8 mouse cellular contexts compared by ENCODE assay signal in the genomic region with DNA sequence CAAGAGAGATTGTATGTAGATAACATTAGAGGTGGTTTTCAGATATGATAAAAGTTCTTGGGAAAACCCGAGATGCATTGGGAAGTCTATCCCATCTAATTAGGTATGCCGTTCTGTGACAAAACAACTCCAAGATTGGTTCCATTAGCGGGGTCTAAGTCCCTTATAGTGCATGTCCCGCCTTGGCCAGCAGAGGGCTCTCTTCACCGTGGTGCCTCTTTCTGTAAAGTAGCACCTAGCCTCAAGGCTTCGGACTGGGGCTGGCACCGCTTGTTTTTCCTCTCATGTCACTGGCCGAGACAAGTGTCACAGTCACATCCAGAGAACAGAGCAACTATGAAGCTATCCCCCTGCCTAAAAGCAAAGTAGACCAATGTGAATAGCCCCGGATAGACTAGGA. TPM values are rescaled to one million over a fixed set of nuclear protein-coding genes. Genes with fewer than 3 reads are reported as not detected.
DNase-seq lines count a peak whose midpoint lies in the region; ATAC-seq and TF ChIP-seq lines count a peak whose summit lies in the region.

No protein-coding gene starts in this region.

- no peak for ATAC-seq in lung, embryonic 14.5 days (ENCODE audit: insufficient read depth)

- H3K36me3 ChIP-seq in C2C12 (ENCODE audit: control insufficient read depth, insufficient read depth), result no peaks in the 10 kb centered on the region
- no peaks in the 10 kb centered on the region for H3K36me3 ChIP-seq in lung, embryonic 14.5 days (ENCODE audit: insufficient read depth)

- H3K27ac ChIP-seq in lung, embryonic 14.5 days (ENCODE audit: low read depth), result no peak overlapping the region

- no peak overlapping the region for H3K4me2 ChIP-seq in lung, embryonic 14.5 days

- H3K9ac ChIP-seq in lung, embryonic 14.5 days, result no peak overlapping the region

- DNase-seq in WW6 (ENCODE audit: low read depth, low spot score), result peak; percentile 31
- DNase-seq in cerebellum, postnatal 36 days, result peak; percentile 84 to 86
- DNase-seq in gastrocnemius, postnatal 4 days (ENCODE audit: low spot score in 2 of 2), result peak; percentile 49 to 76
- peak; percentile 81 to 91 for DNase-seq in kidney, postnatal 36 days
- peak; percentile 89 for DNase-seq in lung, embryonic 14.5 days
- peak; percentile 84 for DNase-seq in right cerebral cortex, postnatal 14 days
- peak; percentile 85 for DNase-seq in urinary bladder, postnatal 25 days (ENCODE audit: low spot score)

- H3K79me3 ChIP-seq in C2C12 (ENCODE audit: low read depth), result no peaks in the 10 kb centered on the region

- H3K4me3 ChIP-seq in C2C12 (ENCODE audit: insufficient read depth, poor library complexity, severe bottlenecking), result no peak overlapping the region
- H3K4me3 ChIP-seq in lung, embryonic 14.5 days (ENCODE audit: low read depth, low read length), result no peak overlapping the region

- no peak overlapping the region for H3ac ChIP-seq in C2C12 (ENCODE audit: control insufficient read depth, insufficient read length, low read depth)

- no peaks in the 10 kb centered on the region for H3K4me1 ChIP-seq in lung, embryonic 14.5 days (ENCODE audit: insufficient read depth)

- 10% methylated on average over 9 of the region's 9 CpGs for WGBS in lung, embryonic 14.5 days

- H3K79me2 ChIP-seq in C2C12 (ENCODE audit: control insufficient read depth, insufficient read depth), result no peaks in the 10 kb centered on the region

- peaks cover 37% of the 10 kb centered on the region for H3K27me3 ChIP-seq in C2C12 (ENCODE audit: control insufficient read depth, insufficient read depth, insufficient read length)
- no peaks in the 10 kb centered on the region for H3K27me3 ChIP-seq in lung, embryonic 14.5 days (ENCODE audit: insufficient read depth, low read length)

- TF ChIP-seq CTCF in C2C12 (IDR thresholded peaks at IDR 0.05; ENCODE audit: control insufficient read depth, insufficient read depth, insufficient read length), result peak; percentile 71
- peak; percentile 92 for TF ChIP-seq CTCF in lung, embryonic 14.5 days (IDR thresholded peaks at IDR 0.05; ENCODE audit: low read depth)

- H3K9me3 ChIP-seq in lung, embryonic 14.5 days (ENCODE audit: low read depth, low read length), result no peaks in the 10 kb centered on the region

TF ChIP-seq in C2C12, 6 proteins besides CTCF, POLR2A, EP300 and RAD21:
- no peak for TF ChIP-seq FOSL1 (IDR thresholded peaks at IDR 0.05; ENCODE audit: insufficient read depth, low read length, poor library complexity, severe bottlenecking)
- no peak for TF ChIP-seq USF1 (IDR thresholded peaks at IDR 0.05; ENCODE audit: low read depth)
- TF ChIP-seq MYOG (IDR thresholded peaks at IDR 0.05; ENCODE audit: control insufficient read depth, extremely low read depth, insufficient read length), result no peak
- no peak for TF ChIP-seq MAX (IDR thresholded peaks at IDR 0.05)
- TF ChIP-seq MYOD1 (IDR thresholded peaks at IDR 0.05; ENCODE audit: control insufficient read depth, insufficient read length, low read depth), result no peak
- TF ChIP-seq CEBPB (IDR thresholded peaks at IDR 0.05; ENCODE audit: low read depth), result no peak

RNA-seq across cellular contexts. Expression of a gene that starts 25.3 kb away (rescaled TPM):
- not detected for polyA plus RNA-seq in C2C12 (2012; fragmentation: generic; extraction: Trizol)
- total RNA-seq in gastrocnemius, postnatal 4 days (2021), result under 1 TPM; 0.07 to 0.54 TPM
- 0.11 TPM in 1 of 2 replicates, not detected in the other for polyA plus RNA-seq in lung, embryonic 14.5 days (2014; fragmentation: Nextera tagmentation; extraction: Ambion mirVana)

RNA-seq across cellular contexts. Expression of a gene that starts 39.8 kb away (rescaled TPM):
- 0.32 TPM for polyA plus RNA-seq in C2C12 (2012; fragmentation: generic; extraction: Trizol)
- total RNA-seq in gastrocnemius, postnatal 4 days (2021), result not detected
- not detected in 2 replicates for polyA plus RNA-seq in lung, embryonic 14.5 days (2014; fragmentation: Nextera tagmentation; extraction: Ambion mirVana)

RNA-seq across cellular contexts. Expression of a gene that starts 59.5 kb away (rescaled TPM):
- polyA plus RNA-seq in C2C12 (2012; fragmentation: generic; extraction: Trizol), result 9.0 TPM
- total RNA-seq in gastrocnemius, postnatal 4 days (2021), result 10 to 100 TPM; 19.6 to 21.6 TPM
- polyA plus RNA-seq in lung, embryonic 14.5 days (2014; fragmentation: Nextera tagmentation; extraction: Ambion mirVana), result 8.6 and 10.1 TPM in 2 replicates

Comparison
In these comparisons a context has a peak if more than half of its experiments do, and no peak if none do; other contexts are left out.
1. DNase-seq: peak in every context shown above with its lines; median percentile 89 in lung, embryonic 14.5 days; 86 in kidney, postnatal 36 days; 85 in cerebellum, postnatal 36 days; 85 in urinary bladder, postnatal 25 days; 84 in right cerebral cortex, postnatal 14 days; 62 in gastrocnemius, postnatal 4 days; 31 in WW6.